Mouse (Mus musculus) myocyte (in vitro differentiated cells): ENCODE data around the gene Fam117a.

Source experiments
- MAX ChIP-seq: IDR thresholded peaks from one replicate; pipeline ENCODE4 v1.6.1; 2011; ENCODE audit warnings: low read depth, mild to moderate bottlenecking, control low read depth
- MYOD1 ChIP-seq, 3 experiments: IDR thresholded peaks; one replicate each; pipeline ENCODE4 v1.6.1; 2011; ENCODE audit warnings: control low read depth in 2 of 3, low read depth in 2 of 3, mild to moderate bottlenecking in 2 of 3, moderate library complexity in 1 of 3; ENCODE audit not compliant: insufficient read length in 2 of 3, control insufficient read depth in 1 of 3
- MYOG ChIP-seq, 3 experiments: IDR thresholded peaks; one replicate each; pipeline ENCODE4 v1.6.1; 2011; ENCODE audit warnings: control low read depth in 2 of 3, low read depth in 2 of 3, mild to moderate bottlenecking in 2 of 3; ENCODE audit not compliant: insufficient read length in 2 of 3, control insufficient read depth in 1 of 3, insufficient read depth in 1 of 3
- POLR2A ChIP-seq: IDR thresholded peaks from one replicate; pipeline ENCODE4 v1.6.1; 2011; ENCODE audit warnings: low read depth, mild to moderate bottlenecking, control low read depth, moderate library complexity; ENCODE audit not compliant: insufficient read length
- POLR2AphosphoS2 ChIP-seq: IDR thresholded peaks from one replicate; pipeline ENCODE4 v1.6.1; 2011; ENCODE audit warnings: low read depth, control low read depth; ENCODE audit not compliant: insufficient read length
- SRF ChIP-seq: IDR thresholded peaks from one replicate; pipeline ENCODE4 v1.6.1; 2011; ENCODE audit warnings: low read depth; ENCODE audit not compliant: control insufficient read depth, insufficient read length

DNA sequence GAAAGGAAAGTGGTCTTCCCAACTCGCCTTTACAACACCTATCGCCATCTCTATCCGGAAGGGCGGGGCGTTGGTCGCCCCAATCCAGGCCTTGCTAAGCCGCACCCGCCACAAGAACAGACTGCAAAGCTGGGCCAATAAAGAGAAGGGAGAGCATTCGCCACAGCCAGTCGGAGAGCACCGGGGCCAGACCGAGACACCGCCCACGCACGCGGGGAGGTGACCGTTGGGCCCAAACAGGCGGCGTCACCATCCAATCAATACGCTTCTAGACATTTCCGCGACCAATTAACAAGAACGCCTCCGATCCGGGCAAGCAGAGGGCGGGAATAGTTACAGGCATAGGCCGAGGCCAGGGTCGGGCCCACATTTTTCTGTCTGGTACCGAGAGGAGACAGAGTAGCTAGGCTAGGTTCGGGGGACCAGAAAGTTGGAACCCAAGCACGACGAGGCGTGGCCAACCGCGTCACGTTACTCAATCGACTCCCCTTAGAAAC, 27.3 kb upstream of the Fam117a start:
- TF ChIP-seq MYOD1 (IDR thresholded peaks at IDR 0.05; ENCODE audit: control insufficient read depth in 1 of 3, insufficient read length in 2 of 3, low read depth in 2 of 3) (no peak), POLR2A (no peak), MYOG (IDR thresholded peaks at IDR 0.05; ENCODE audit: control insufficient read depth in 1 of 3, insufficient read depth in 1 of 3, insufficient read length in 2 of 3, low read depth in 2 of 3) (no peak), MAX (no peak), SRF (peak; percentile 46), POLR2AphosphoS2 (peak; percentile 83)
